Mouse (Mus musculus) subcutaneous adipose tissue, adult 2 months (tissue): Measurements from ENCODE around the gene Gm3376. TPM values are rescaled to one million over a fixed set of nuclear protein-coding genes. Genes with fewer than 3 reads are reported as not detected.

Experiments
- polyA plus RNA-seq: library from polyadenylated mRNA; depleted of rRNA; stranded (reverse); fragments of >200 nt; gene quantifications from 2 replicates; pipeline ENCODE4 v1.2.3, GENCODE M21; 2012; ENCODE audit warnings: low replicate concordance; rRNA removed

The Gm3376 gene
- polyA plus RNA-seq: not detected in 2 replicates

GRCm38 (mm10) chrY:3771373-3771772, at the start of gene Gm3376:
Gm3376 (plus strand) TSS chrY:3771673.

